Mouse (Mus musculus): ENCODE data around the gene Atat1.

Atat1 gene

GRCm38 (mm10) chr17:35917463-35918251, 7.8 kb upstream of the Atat1 start:
- peak; percentile 69 for DNase-seq (ENCODE audit: low spot score)

GRCm38 (mm10) chr17:35917143-35917462, 7.2 kb upstream of the Atat1 start:
- DNase-seq (ENCODE audit: low spot score): no peak

- peak; percentile 100 for DNase-seq (ENCODE audit: low spot score)
Measured at GRCm38 (mm10) chr17:35916297-35917142, 6.6 kb upstream of the Atat1 start, which contains the start of the genes Mrps18b and Ppp1r10. Mrps18b (minus strand) TSS chr17:35916389. Ppp1r10 (plus strand) TSS chr17:35916434.

GRCm38 (mm10) chr17:35915538-35916296, 5.8 kb upstream of the Atat1 start:
- DNase-seq (ENCODE audit: low spot score): peak; percentile 7

GRCm38 (mm10) chr17:35914975-35915374, 5.1 kb upstream of the Atat1 start:
- no peak for DNase-seq (ENCODE audit: low spot score)

- DNase-seq (ENCODE audit: low spot score): no peak
Measured at GRCm38 (mm10) chr17:35909186-35909918, 523 bp downstream of the Atat1 start.

- DNase-seq (ENCODE audit: low spot score): peak; percentile 18
Measured at GRCm38 (mm10) chr17:35907609-35908008, 2.3 kb downstream of the Atat1 start.

- no peak for DNase-seq (ENCODE audit: low spot score)
Measured at GRCm38 (mm10) chr17:35905587-35905986, 4.3 kb downstream of the Atat1 start.

- DNase-seq (ENCODE audit: low spot score): peak; percentile 8
Measured at GRCm38 (mm10) chr17:35903992-35904355, 5.9 kb downstream of the Atat1 start.

GRCm38 (mm10) chr17:35903343-35903991, 6.4 kb downstream of the Atat1 start:
- DNase-seq (ENCODE audit: low spot score): no peak

GRCm38 (mm10) chr17:35900636-35901035, 9.2 kb downstream of the Atat1 start:
- no peak for DNase-seq (ENCODE audit: low spot score)

GRCm38 (mm10) chr17:35897644-35898573, 12.0 kb downstream of the Atat1 start:
- no peak for DNase-seq (ENCODE audit: low spot score)

GRCm38 (mm10) chr17:35896781-35897643, 12.9 kb downstream of the Atat1 start, which contains the start of gene 2310061I04Rik:
2310061I04Rik (minus strand) TSS chr17:35897431.
- peak; percentile 93 for DNase-seq (ENCODE audit: low spot score)

- no peak for DNase-seq (ENCODE audit: low spot score)
Measured at GRCm38 (mm10) chr17:35887725-35888124, 22.1 kb downstream of the Atat1 start.

GRCm38 (mm10) chr17:35883777-35884176, 26.1 kb downstream of the Atat1 start:
- no peak for DNase-seq (ENCODE audit: low spot score)

GRCm38 (mm10) chr17:35882924-35883323, 27.0 kb downstream of the Atat1 start:
- no peak for DNase-seq (ENCODE audit: low spot score)

- DNase-seq (ENCODE audit: low spot score): peak; percentile 93
Measured at GRCm38 (mm10) chr17:35879245-35880057, 30.4 kb downstream of the Atat1 start, which contains the start of gene Dhx16. Dhx16 (plus strand) TSS chr17:35879819.

- DNase-seq (ENCODE audit: low spot score): no peak
Measured at GRCm38 (mm10) chr17:35874721-35875120, 35.2 kb downstream of the Atat1 start.

Data from T-cell, adult 2 months (primary cell).